Mouse (Mus musculus) bone marrow, adult 2 months (tissue): ENCODE measurements around the gene Slc6a12. TPM values are rescaled to one million over a fixed set of nuclear protein-coding genes. Genes with fewer than 3 reads are reported as not detected.

Experiments used
- H3K27ac ChIP-seq: fragments of 200-500 bp; 2 replicates; pipeline ENCODE4 v1.5.1; 2012; ENCODE audit warnings: low read depth, mild to moderate bottlenecking, control low read depth, inconsistent platforms, low read length; ENCODE audit not compliant: control insufficient read depth, poor library complexity, insufficient read depth
- H3K4me1 ChIP-seq: fragments of 200-500 bp; 2 replicates; pipeline ENCODE4 v1.6.1; 2011; ENCODE audit warnings: low read length; ENCODE audit not compliant: control insufficient read depth, insufficient read depth
- H3K4me3 ChIP-seq: fragments of 200-500 bp; replicated peaks from 2 replicates; pipeline ENCODE3; 2011; ENCODE audit warnings: mild to moderate bottlenecking, low read depth, low read length, control low read depth; ENCODE audit not compliant: control insufficient read depth
- CTCF ChIP-seq: fragments of 200-500 bp; IDR thresholded peaks from 2 replicates; pipeline ENCODE4 v1.5.1; 2011; ENCODE audit warnings: low read length, control low read depth; ENCODE audit not compliant: control insufficient read depth, insufficient read depth
- POLR2A ChIP-seq: fragments of 200-500 bp; IDR thresholded peaks from 2 replicates; pipeline ENCODE4 v1.6.1; 2011; ENCODE audit warnings: low read depth, mild to moderate bottlenecking, control low read depth, low read length, borderline replicate concordance; ENCODE audit not compliant: control insufficient read depth
- WGBS: fragments of 180-500 bp; shearing (Covaris S2); methylation state at CpG from one replicate; pipeline ENCODE4 v1.1.7; 2018; 5-methylcytosine and 5-hydroxymethylcytosine counted together
- polyA plus RNA-seq: library from polyadenylated mRNA; stranded (reverse); fragments of >200 nt; gene quantifications from 2 replicates; pipeline ENCODE4 v1.2.4, GENCODE M21; 2011; ENCODE audit warnings: low replicate concordance; ENCODE audit not compliant: missing spikeins, insufficient read depth, insufficient read length

Slc6a12 gene
- polyA plus RNA-seq, 1 experiment = 6.3 TPM

DNA sequence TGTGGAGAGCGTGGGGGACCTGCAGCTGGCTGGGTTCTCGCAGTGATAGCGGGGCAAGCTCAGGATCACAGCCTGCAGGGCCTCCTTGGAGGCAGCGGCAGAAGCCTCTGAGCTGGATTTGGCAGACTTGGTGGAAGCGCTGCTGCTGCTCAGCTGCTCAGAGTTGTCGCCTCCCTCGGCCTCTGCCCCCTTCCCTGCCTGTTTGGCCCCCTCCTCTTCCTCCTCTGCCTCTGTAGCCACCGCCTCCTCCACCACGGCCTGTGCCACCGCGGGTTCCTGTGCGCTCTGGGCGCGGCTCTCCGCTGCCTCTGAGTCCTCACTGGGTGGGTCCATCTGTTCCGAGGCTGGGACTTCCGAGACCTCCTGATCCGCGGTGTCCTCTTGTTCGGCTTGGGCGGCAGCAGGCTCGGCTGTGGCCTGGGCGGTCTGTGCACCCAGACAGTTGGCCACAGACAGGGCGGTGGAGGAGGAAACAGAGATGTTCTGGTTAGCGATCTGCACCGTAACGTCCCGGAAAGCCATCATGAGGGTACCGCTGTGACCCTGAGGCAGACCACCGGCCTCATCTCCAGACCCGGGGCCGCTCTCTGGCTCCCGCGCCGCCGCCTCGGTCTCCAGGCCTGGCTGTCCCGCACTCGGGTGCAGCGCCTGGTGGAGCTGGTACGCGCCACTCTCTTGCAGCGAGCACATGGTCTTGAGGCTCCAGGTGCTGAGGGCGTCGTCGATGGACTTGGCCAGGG, 69.9 kb downstream of the Slc6a12 start:
- H3K4me1 ChIP-seq = no peaks in the 10 kb centered on the region
- WGBS = 7% methylated on average over 46 of the region's 46 CpGs
- H3K4me3 ChIP-seq = no peak overlapping the region
- TF ChIP-seq CTCF (no peak), POLR2A (no peak)
- H3K27ac ChIP-seq = no peak overlapping the region

Other genes starting within 250 kb of the Slc6a12 start
- 38.7 and 53.1 TPM in 2 replicates for gene Mical3, start 212.1 kb upstream of the Slc6a12 start, polyA plus RNA-seq
- gene Pex26, start 159.4 kb upstream of the Slc6a12 start, polyA plus RNA-seq = 1.4 and 2.4 TPM in 2 replicates
- gene Tuba8, start 132.4 kb upstream of the Slc6a12 start, polyA plus RNA-seq = 15.5 and 30.1 TPM in 2 replicates
- 16.0 and 16.5 TPM in 2 replicates for gene Usp18, start 97.2 kb upstream of the Slc6a12 start, polyA plus RNA-seq
- gene Slc6a13, start 42.8 kb upstream of the Slc6a12 start, polyA plus RNA-seq = 2.2 and 3.6 TPM in 2 replicates
- not detected in 2 replicates for gene Iqsec3, start 130.6 kb downstream of the Slc6a12 start, polyA plus RNA-seq